Mouse (Mus musculus) layer of hippocampus, adult 8-10 months (tissue): ENCODE data around the gene Nol11. TPM values are rescaled to one million over a fixed set of nuclear protein-coding genes. Genes with fewer than 3 reads are reported as not detected.

ENCODE experiments used
- total RNA-seq, 4 experiments: library from RNA; stranded (reverse); gene quantifications; 2 replicates each; pipeline ENCODE4 v1.2.4; 2022

Gene Nol11
- total RNA-seq, 4 experiments from 2014 or later, result 25.2 to 30.5 (median 27.1) TPM

Other genes with a start within 250 kb of the Nol11 start
- gene Kpna2, start 189.8 kb downstream of the Nol11 start, total RNA-seq, result 10 to 100 TPM; 17.5 to 23.7 (median 21.7) TPM
- gene 1810010H24Rik, start 163.7 kb downstream of the Nol11 start, total RNA-seq, result 1 to 10 TPM; 2.0 to 4.8 (median 4.7) TPM
- 10 to 100 TPM; 65.3 to 83.4 (median 77.4) TPM for gene Bptf, start 57.3 kb downstream of the Nol11 start, total RNA-seq